8 mouse cellular contexts compared by ENCODE assay signal in genomic region chr13:95994705-95995703, GRCm38 (mm10).
DNase-seq lines count a peak whose midpoint lies in the region; ATAC-seq and TF ChIP-seq lines count a peak whose summit lies in the region.

No protein-coding gene starts in this region.

- H3K9ac ChIP-seq in kidney, embryonic 14.5 days (ENCODE audit: low read depth, low read length) = no peak overlapping the region
- no peak overlapping the region for H3K9ac ChIP-seq in forebrain, postnatal 0 days
- H3K9ac ChIP-seq in midbrain, embryonic 11.5 days (ENCODE audit: low read length) = no peak overlapping the region

- no peak overlapping the region for H3K27ac ChIP-seq in kidney, embryonic 14.5 days (ENCODE audit: low read depth, low read length)
- no peak overlapping the region for H3K27ac ChIP-seq in forebrain, postnatal 0 days (ENCODE audit: low read depth, low read length)
- no peak overlapping the region for H3K27ac ChIP-seq in midbrain, embryonic 11.5 days (ENCODE audit: low read depth, low read length)

- WGBS in kidney, embryonic 14.5 days = 65% methylated on average over 27 of the region's 27 CpGs
- WGBS in forebrain, postnatal 0 days = 23% methylated on average over 27 of the region's 27 CpGs
- 70% methylated on average over 27 of the region's 27 CpGs for WGBS in midbrain, embryonic 11.5 days

- peaks cover 3% of the 10 kb centered on the region; the same call in 1 of the 2 replicates for H3K9me3 ChIP-seq in kidney, embryonic 14.5 days (ENCODE audit: control insufficient read depth, low read length)
- H3K9me3 ChIP-seq in forebrain, postnatal 0 days (ENCODE audit: low read length) = no peaks in the 10 kb centered on the region
- no peaks in the 10 kb centered on the region for H3K9me3 ChIP-seq in midbrain, embryonic 11.5 days (ENCODE audit: control insufficient read depth, low read length)

- 0 out of 2 replicates have a peak, but pooled peaks have one; percentile 19 for TF ChIP-seq CTCF in forebrain, postnatal 0 days (IDR thresholded peaks at IDR 0.05; ENCODE audit: low read depth)

- intact Hi-C loops in gastrocnemius, postnatal 36 days (cut with DNase I) = no loop called here

- peak; percentile 32 for DNase-seq in kidney, adult 18-20 months
- DNase-seq in forebrain, postnatal 0 days = peak; percentile 77
- no peak for DNase-seq in midbrain, embryonic 11.5 days (ENCODE audit: low spot score, missing footprints)
- no peak for DNase-seq in gastrocnemius, postnatal 36 days
- DNase-seq in layer of hippocampus, postnatal 14 days (ENCODE audit: low spot score in 2 of 2) = no peak
- no peak for DNase-seq in right cerebral cortex, adult 18-20 months

- no peaks in the 10 kb centered on the region for H3K27me3 ChIP-seq in kidney, embryonic 14.5 days (ENCODE audit: control insufficient read depth, insufficient read depth, low read length)
- no peaks in the 10 kb centered on the region for H3K27me3 ChIP-seq in forebrain, postnatal 0 days (ENCODE audit: insufficient read depth, low read length)
- no peaks in the 10 kb centered on the region for H3K27me3 ChIP-seq in midbrain, embryonic 11.5 days (ENCODE audit: control insufficient read depth, insufficient read depth, low read length)

- 0 out of 2 replicates have a peak, but pooled peaks cover 4% of the 10 kb centered on the region for H3K4me1 ChIP-seq in kidney, embryonic 14.5 days (ENCODE audit: control insufficient read depth, insufficient read depth, low read length)
- peaks cover 6% of the 10 kb centered on the region; the same call in 1 of the 2 replicates for H3K4me1 ChIP-seq in forebrain, postnatal 0 days (ENCODE audit: insufficient read depth)
- no peaks in the 10 kb centered on the region for H3K4me1 ChIP-seq in midbrain, embryonic 11.5 days (ENCODE audit: control insufficient read depth, insufficient read depth, low read length)

- H3K36me3 ChIP-seq in kidney, embryonic 14.5 days (ENCODE audit: control insufficient read depth, insufficient read depth, low read length) = no peaks in the 10 kb centered on the region
- no peaks in the 10 kb centered on the region for H3K36me3 ChIP-seq in forebrain, postnatal 0 days (ENCODE audit: insufficient read depth)
- H3K36me3 ChIP-seq in midbrain, embryonic 11.5 days (ENCODE audit: control insufficient read depth, insufficient read depth, low read length) = no peaks in the 10 kb centered on the region

- H3K4me2 ChIP-seq in kidney, embryonic 14.5 days (replicated peaks; ENCODE audit: low read depth, low read length) = no peak overlapping the region
- H3K4me2 ChIP-seq in forebrain, postnatal 0 days (ENCODE audit: low read depth) = peak overlapping the region; percentile 20; the same call in 1 of the 2 replicates
- no peak overlapping the region for H3K4me2 ChIP-seq in midbrain, embryonic 11.5 days

- no peak for ATAC-seq in kidney, embryonic 14.5 days (ENCODE audit: low FRiP score, low TSS enrichment)
- peak; percentile 73 for ATAC-seq in cerebellum, adult (ENCODE audit: insufficient number of reproducible peaks, low FRiP score, low TSS enrichment)
- peak; percentile 89 for ATAC-seq in forebrain, postnatal 0 days
- ATAC-seq in midbrain, embryonic 11.5 days (ENCODE audit: low FRiP score) = peak; percentile 40; the same call in 1 of the 2 replicates

- H3K4me3 ChIP-seq in kidney, embryonic 14.5 days (ENCODE audit: low read length) = no peak overlapping the region
- no peak overlapping the region for H3K4me3 ChIP-seq in forebrain, postnatal 0 days (ENCODE audit: low read depth, low read length)
- no peak overlapping the region for H3K4me3 ChIP-seq in midbrain, embryonic 11.5 days (ENCODE audit: low read depth, low read length)

Comparison
In these comparisons a context has a peak if more than half of its experiments do, and no peak if none do; other contexts are left out.
1. DNase-seq: peak in kidney, adult 18-20 months (single experiment) and forebrain, postnatal 0 days (single experiment); none in midbrain, embryonic 11.5 days (single experiment), gastrocnemius, postnatal 36 days (0 of 2), layer of hippocampus, postnatal 14 days (0 of 2) and right cerebral cortex, adult 18-20 months (single experiment).